Mouse (Mus musculus) ES-E14 (cell line): ENCODE results near the gene Uqcrfs1.

Experiments used
- CHD2 ChIP-seq: IDR thresholded peaks from 2 replicates; pipeline ENCODE4 v1.6.1; 2014; ENCODE audit warnings: mild to moderate bottlenecking, low read depth, low read length, inconsistent platforms
- HCFC1 ChIP-seq: IDR thresholded peaks from 2 replicates; pipeline ENCODE4 v1.6.1; 2012; ENCODE audit warnings: low read length, inconsistent platforms, borderline replicate concordance; ENCODE audit not compliant: insufficient read depth
- MAFK ChIP-seq: IDR thresholded peaks from 2 replicates; pipeline ENCODE4 v1.6.1; 2014; ENCODE audit warnings: mild to moderate bottlenecking, low read depth, low read length, inconsistent platforms; ENCODE audit not compliant: insufficient read depth
- ZC3H11A ChIP-seq: IDR thresholded peaks from 2 replicates; pipeline ENCODE4 v1.6.1; 2012; ENCODE audit warnings: low read depth, mild to moderate bottlenecking, inconsistent platforms, low read length, borderline replicate concordance
- ZNF384 ChIP-seq: IDR thresholded peaks from 2 replicates; pipeline ENCODE4 v1.6.1; 2012; ENCODE audit warnings: low read depth, low read length, inconsistent platforms

- TF ChIP-seq ZC3H11A (no peak), ZNF384 (no peak), HCFC1 (peak; percentile 69; the same call in 1 of the 2 replicates), MAFK (no peak), CHD2 (no peak)
Measured at GRCm38 (mm10) chr13:30544856-30545604, at the start of gene Uqcrfs1.
